Mouse (Mus musculus): Measurements from ENCODE around the gene Nudt16.

GRCm38 (mm10) chr9:105080246-105080645 is 51.4 kb downstream of the Nudt16 start:
- TF ChIP-seq CTCF (conservative IDR thresholded peaks at IDR 0.05; ENCODE audit: insufficient read depth, insufficient read length, low read depth, low read length) (no peak), POLR2A (IDR thresholded peaks at IDR 0.05; ENCODE audit: low read depth, low read length) (no peak)
